Mouse (Mus musculus) thymus, postnatal 0 days (tissue): Measurements from ENCODE around the gene Krt7. TPM values are rescaled to one million over a fixed set of nuclear protein-coding genes. Genes with fewer than 3 reads are reported as not detected.

Experiments
- DNase-seq: peaks from one replicate; pipeline ENCODE4 v3.0.0-alpha.2; 2015; ENCODE audit warnings: low spot score
- microRNA counts: library from miRNA; unstranded; fragments of <30 nt; microRNA quantifications from one replicate; lab custom pipeline; 2015
- microRNA-seq: library from miRNA; unstranded; fragments of <30 nt; microRNA quantifications from one replicate; pipeline ENCODE4, GENCODE M21; 2016; ENCODE audit warnings: borderline number of aligned reads
- polyA plus RNA-seq: library from polyadenylated mRNA; unstranded; fragments of >200 nt; fragmentation: Nextera tagmentation; extraction: Ambion mirVana; gene quantifications from 2 replicates; pipeline ENCODE4 v1.2.1, GENCODE M21; 2015

Gene Krt7
- polyA plus RNA-seq, 1 experiment from 2014 or later = 92.4 TPM

GRCm38 (mm10) chr15:101436611-101437010 is 25.8 kb downstream of the Krt7 start:
- no peak for DNase-seq

DNA sequence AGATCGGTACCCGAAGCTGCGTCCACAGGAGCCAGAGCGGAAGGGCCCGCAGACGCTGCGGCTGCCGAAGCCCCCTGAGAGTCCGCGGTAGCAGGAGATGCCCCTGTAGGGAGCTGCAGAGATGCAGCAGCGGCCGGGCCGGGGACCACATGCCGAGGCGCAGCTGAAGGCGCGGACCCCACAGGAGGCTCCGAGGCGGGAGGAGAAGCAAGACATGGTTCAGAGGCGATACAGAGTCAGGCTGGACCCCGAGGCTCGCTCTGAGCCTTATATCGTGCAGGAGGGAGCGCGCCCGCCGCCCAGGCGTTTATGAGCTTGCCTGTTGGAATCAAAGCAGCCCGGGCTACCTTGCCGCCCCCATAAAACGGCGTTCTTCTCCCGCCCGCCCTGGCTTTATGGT is 27.7 kb downstream of the Krt7 start, which contains the start of gene Krt87:
TSS of gene Krt87 (minus strand) at position 250 of the 400 bp plus-strand sequence.
- DNase-seq = no peak

DNA sequence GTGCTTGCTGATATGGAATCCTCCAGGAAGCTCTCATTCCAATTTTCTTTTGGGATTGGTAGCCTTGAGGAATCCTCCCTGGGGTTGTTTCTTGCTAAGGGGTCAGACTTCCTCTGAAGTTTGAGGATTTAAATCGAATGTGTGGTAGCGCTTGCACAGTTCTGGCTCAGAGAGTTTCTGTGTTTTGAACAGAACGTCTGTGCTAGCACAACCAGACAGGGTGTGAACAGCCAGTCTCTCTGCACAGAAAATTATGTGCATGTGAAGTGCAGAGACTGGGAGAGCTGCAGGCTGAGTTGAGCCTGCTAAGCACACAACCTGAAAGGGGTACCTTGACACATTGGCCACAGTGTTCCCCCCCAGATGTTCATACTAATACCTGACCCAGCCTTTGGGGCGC is 30.0 kb downstream of the Krt7 start:
- DNase-seq = no peak

DNA sequence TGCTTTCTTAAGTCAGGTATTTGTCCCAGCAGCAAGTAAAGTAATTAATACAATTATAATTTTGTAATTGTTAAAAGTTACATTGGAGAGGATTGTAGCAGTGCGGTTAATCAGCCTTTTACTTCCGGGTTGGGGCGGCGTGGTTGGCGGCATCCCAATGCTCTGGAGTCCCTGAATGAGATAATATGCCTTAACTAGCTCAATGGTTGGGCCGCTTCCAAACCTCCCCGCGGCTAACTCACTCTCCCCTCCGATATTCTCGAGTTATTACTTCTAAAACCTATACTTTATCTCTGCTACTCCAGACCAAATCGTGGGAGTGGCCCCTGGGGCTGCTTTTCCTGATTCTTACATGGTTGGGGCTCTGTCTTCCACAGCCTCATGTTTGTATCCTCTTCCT is 35.7 kb downstream of the Krt7 start:
- DNase-seq = no peak

DNA sequence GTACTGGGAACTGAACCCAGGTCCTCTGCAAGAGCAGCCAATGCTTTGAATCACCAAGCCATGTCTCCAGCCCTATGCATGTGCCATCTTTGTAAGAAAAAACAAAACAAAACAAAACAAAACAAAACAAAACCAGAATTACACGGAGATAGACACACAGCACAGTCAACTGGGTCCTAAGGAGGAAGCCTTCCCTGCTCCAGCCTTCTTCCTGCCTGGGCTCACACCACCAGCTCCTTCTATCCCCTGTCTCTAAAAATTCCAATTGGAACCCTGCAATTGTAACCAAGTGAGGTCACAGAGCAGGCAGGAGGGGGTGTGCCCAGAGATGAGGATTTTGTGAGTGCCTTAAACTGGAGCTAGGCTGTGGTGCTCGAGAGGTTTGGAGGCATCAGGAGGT is 36.6 kb downstream of the Krt7 start, which contains the start of gene Krt88:
TSS of gene Krt88 (plus strand) at position 301 of the 400 bp plus-strand sequence.
- DNase-seq = no peak

DNA sequence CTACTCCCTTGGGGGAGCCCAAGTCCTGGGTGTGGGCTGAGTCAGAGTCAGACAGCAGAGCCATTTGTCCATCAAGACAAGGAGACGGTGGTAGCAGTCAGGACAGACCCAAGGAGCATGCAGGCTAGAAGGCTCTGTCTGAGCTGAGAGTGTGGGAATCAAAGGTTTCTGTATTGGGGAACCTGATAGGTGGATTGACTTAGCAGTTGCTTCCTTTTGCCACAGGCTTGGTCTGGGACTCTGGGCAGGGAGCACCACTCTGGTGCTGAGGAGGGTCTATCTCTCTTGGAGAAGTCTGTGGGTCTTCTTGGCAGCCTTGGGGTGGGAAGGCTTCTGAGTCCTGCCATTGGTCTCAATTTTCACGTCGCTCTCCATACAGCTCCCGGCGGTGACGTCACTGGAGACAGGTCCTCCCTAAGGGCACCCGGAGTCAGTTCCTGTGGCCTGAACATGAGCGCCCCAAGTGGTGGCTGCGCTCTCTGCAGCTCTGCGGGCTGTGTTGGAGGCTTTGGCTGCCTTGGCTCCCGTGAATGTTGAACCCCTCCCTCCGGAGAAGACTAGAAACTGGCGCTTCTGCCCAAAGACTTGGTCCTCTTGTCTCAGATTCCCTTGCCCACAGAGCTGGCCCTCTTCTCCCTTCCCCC is 42.4 kb downstream of the Krt7 start:
- DNase-seq = peak; percentile 55

DNA sequence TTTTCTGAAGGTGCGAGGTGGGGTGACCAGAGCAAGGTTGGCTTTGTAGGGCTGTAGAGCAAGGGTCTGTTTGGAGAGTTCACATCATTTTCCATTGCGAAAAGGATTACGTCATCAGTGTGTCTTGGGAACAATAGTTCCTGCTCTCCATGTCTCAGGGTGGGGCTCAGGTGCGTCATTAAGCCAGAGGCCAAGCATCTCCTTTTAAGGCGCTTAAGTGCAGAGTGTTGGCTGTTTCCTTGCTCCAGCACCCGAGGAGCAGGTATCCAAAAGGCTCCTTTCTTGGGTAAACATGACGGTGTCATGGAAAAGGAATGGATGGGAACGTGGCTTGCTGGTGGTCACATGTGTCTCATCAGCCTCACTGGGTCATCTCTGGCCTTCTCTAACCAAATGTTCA is 43.9 kb downstream of the Krt7 start:
- no peak for DNase-seq

- no peak for DNase-seq
These were observed 44.4 kb downstream of the Krt7 start for GRCm38 (mm10) chr15:101455292-101455691.

DNA sequence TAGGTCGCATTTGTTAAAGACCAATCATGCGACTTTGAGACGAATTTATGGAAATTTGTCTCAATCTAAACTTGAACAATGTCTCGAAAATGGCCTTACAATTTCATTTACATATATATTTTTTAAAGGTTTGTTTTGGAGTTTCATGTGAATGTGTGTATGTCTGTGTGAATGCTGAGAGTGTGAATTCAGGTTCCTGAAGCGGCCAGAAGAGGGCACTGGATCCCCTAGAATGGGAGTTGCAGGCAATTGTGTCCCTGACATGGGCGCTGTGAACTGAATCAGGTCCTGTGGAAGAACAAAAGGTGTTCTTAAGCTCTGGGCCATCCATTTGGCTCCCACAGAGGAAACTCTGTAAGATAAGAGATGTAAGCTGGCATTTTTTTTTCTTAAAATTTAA is 45.0 kb downstream of the Krt7 start:
- DNase-seq = no peak

GRCm38 (mm10) chr15:101458361-101458930 is 47.6 kb downstream of the Krt7 start:
- no peak for DNase-seq

GRCm38 (mm10) chr15:101459283-101459682 is 48.4 kb downstream of the Krt7 start:
- DNase-seq = no peak

GRCm38 (mm10) chr15:101463651-101464050 is 52.8 kb downstream of the Krt7 start, which contains the start of gene Krt81:
Gene Krt81, minus strand, starts transcription at chr15:101463751.
- no peak for DNase-seq

- no peak for DNase-seq
These were observed 58.2 kb downstream of the Krt7 start for GRCm38 (mm10) chr15:101469093-101469492.

- DNase-seq = peak; percentile 10
These were observed 62.2 kb downstream of the Krt7 start, which contains the start of gene Krt86 for GRCm38 (mm10) chr15:101472952-101473528. Gene Krt86, plus strand, starts transcription at chr15:101473478.

DNA sequence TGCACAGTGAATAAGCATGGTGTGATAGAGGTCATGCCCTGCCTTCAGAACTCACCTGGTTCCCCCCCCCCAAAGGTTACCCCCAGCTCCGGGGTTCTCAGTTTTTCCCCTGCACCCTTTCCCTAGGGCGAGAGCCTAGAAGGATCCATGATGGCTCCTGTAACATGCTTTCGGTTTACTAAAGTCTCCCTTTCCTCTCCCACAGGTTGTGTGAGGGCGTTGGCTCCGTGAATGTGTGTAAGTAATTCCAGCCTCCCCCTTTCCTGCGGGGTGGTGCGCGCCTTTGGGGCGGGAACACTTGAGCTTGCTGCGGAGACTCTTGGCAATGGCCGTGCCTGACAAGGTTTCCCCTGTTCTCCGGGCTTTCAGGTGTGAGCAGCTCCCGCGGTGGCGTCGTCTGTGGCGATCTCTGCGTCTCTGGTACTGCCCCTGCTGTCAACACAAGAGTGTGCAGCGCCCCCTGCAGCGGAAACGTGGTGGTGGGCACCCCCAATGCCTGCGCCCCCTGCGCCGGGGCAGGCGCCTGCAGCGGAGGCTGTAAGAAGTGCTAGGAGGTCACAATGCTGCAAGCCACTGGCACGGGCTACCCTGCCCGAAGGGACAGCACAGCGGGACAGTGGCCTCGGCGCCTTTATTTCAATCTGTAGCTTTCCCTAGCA is 68.3 kb downstream of the Krt7 start:
- DNase-seq = peak; percentile 65

GRCm38 (mm10) chr15:101479666-101480060 is 68.8 kb downstream of the Krt7 start:
- no peak for DNase-seq

MicroRNAs within 50 kb of the gene (microRNA counts, 519-probe panel; counts per million panel counts)
- microRNA mmu-miR-1941-3p (lab: Ali Mortazavi, UCI) (473 counts per million, percentile 71 among the panel's probes with 10 or more counts), microRNA mmu-miR-1941-5p (lab: Ali Mortazavi, UCI) (473 counts per million, percentile 71 among the panel's probes with 10 or more counts)

Small RNA genes within 50 kb of the gene (microRNA-seq; reads per million reads assigned to microRNA genes)
- gene Mir1941 = not detected

Other genes with a start within 250 kb of the Krt7 start
- gene Acvr1b, start 237.0 kb upstream of the Krt7 start, polyA plus RNA-seq = 3.9 and 4.6 TPM in 2 replicates
- gene Grasp, start 186.9 kb upstream of the Krt7 start, polyA plus RNA-seq = 1.2 TPM in 2 replicates
- 24.4 and 27.4 TPM in 2 replicates for gene Nr4a1, start 156.8 kb upstream of the Krt7 start, polyA plus RNA-seq
- gene Atg101, start 126.8 kb upstream of the Krt7 start, polyA plus RNA-seq = 95.1 and 103 TPM in 2 replicates
- 0.22 and 0.40 TPM in 2 replicates for gene 6030408B16Rik, start 117.8 kb upstream of the Krt7 start, polyA plus RNA-seq
- gene Krt80, start 40.9 kb upstream of the Krt7 start, polyA plus RNA-seq = 0.65 and 0.72 TPM in 2 replicates
- gene Krt87, start 27.8 kb downstream of the Krt7 start, polyA plus RNA-seq = 0.51 and 0.91 TPM in 2 replicates
- 0.28 TPM in 1 of 2 replicates, not detected in the other for gene Krt88, start 36.7 kb downstream of the Krt7 start, polyA plus RNA-seq
- gene Krt81, start 52.7 kb downstream of the Krt7 start, polyA plus RNA-seq = 0.47 and 0.48 TPM in 2 replicates
- gene Krt86, start 62.4 kb downstream of the Krt7 start, polyA plus RNA-seq = 0.28 and 0.46 TPM in 2 replicates
- gene Krt83, start 80.5 kb downstream of the Krt7 start, polyA plus RNA-seq = 1.0 and 1.7 TPM in 2 replicates
- gene Gm49425, start 106.2 kb downstream of the Krt7 start, polyA plus RNA-seq = 0.13 and 0.39 TPM in 2 replicates
- 0.29 and 0.31 TPM in 2 replicates for gene Krt84, start 121.8 kb downstream of the Krt7 start, polyA plus RNA-seq
- gene Krt82, start 139.6 kb downstream of the Krt7 start, polyA plus RNA-seq = 0.05 and 0.08 TPM in 2 replicates
- 0.06 and 0.18 TPM in 2 replicates for gene Krt90, start 151.9 kb downstream of the Krt7 start, polyA plus RNA-seq
- 0.21 and 0.27 TPM in 2 replicates for gene Krt75, start 162.9 kb downstream of the Krt7 start, polyA plus RNA-seq
- not detected in 2 replicates for gene Gm5414, start 217.1 kb downstream of the Krt7 start, polyA plus RNA-seq
- not detected in 2 replicates for gene Gm5478, start 236.3 kb downstream of the Krt7 start, polyA plus RNA-seq